In the genomic region with DNA sequence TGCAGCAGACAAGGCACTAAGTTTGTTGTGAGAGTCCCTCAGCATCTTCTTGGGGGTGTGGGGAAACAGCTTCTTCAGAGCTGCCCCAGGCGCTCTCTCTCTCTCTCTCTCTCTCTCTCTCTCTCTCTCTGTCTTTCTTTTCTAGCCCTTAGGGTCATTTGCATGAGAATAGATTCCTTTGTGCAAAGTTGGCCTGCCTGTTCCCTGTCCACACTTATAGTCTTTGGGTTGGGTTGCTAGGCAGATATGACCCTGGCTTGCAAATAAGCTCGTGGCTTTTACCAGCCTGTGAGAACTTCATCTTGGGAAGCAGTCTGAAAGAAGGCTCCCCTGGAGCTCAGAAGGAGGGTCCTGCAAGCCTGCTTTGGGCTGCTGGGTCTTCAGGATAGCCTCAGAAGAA, we compare ENCODE assay signal across 14 mouse cellular contexts. TPM values are rescaled to one million over a fixed set of nuclear protein-coding genes. Genes with fewer than 3 reads are reported as not detected.
DNase-seq lines count a peak whose midpoint lies in the region; ATAC-seq and TF ChIP-seq lines count a peak whose summit lies in the region.
"Had no signal": no experiment of that assay in that cellular context is flagged by ENCODE, and none has a peak within 500 bp of the region (broad histone marks: within the 10 kb centered on the region; RNA-seq: fewer than 3 reads in every experiment).

No protein-coding gene starts in this region.

- TF ChIP-seq POLR2A in MEL (IDR thresholded peaks at IDR 0.05; ENCODE audit: control insufficient read depth in 1 of 2, insufficient read depth in 1 of 2, low read depth in 1 of 2, low read length in 2 of 2, poor library complexity in 1 of 2), result no peak

- H3K9me3 ChIP-seq in MEL (replicated peaks; ENCODE audit: insufficient read depth, low read length), result no peaks in the 10 kb centered on the region
- no peaks in the 10 kb centered on the region for H3K9me3 ChIP-seq in hindbrain, embryonic 13.5 days
- no peaks in the 10 kb centered on the region for H3K9me3 ChIP-seq in midbrain, postnatal 0 days (ENCODE audit: low read length)
- H3K9me3 ChIP-seq in stomach, postnatal 0 days (ENCODE audit: control insufficient read depth, low read length), result no peaks in the 10 kb centered on the region
- H3K9me3 ChIP-seq: G1E had no signal

- no peak for TF ChIP-seq CTCF in MEL (IDR thresholded peaks at IDR 0.05 in 2 of 3, conservative IDR thresholded peaks at IDR 0.05 in 1 of 3; ENCODE audit: control insufficient read depth in 1 of 3, insufficient read depth in 1 of 3, low read depth in 2 of 3, low read length in 3 of 3, poor library complexity in 1 of 3, severe bottlenecking in 1 of 3)
- no peak for TF ChIP-seq CTCF in midbrain, postnatal 0 days (IDR thresholded peaks at IDR 0.05)
- no peak for TF ChIP-seq CTCF in stomach, postnatal 0 days (IDR thresholded peaks at IDR 0.05; ENCODE audit: low read depth)

- ATAC-seq in hindbrain, embryonic 13.5 days (ENCODE audit: low FRiP score), result no peak
- ATAC-seq in midbrain, postnatal 0 days (ENCODE audit: low FRiP score), result no peak
- ATAC-seq in stomach, postnatal 0 days (ENCODE audit: low FRiP score, low TSS enrichment), result no peak

- no peaks in the 10 kb centered on the region for H3K27me3 ChIP-seq in MEL (ENCODE audit: control insufficient read depth in 1 of 2, insufficient read depth in 2 of 2, low read length in 2 of 2)
- peaks cover 7% of the 10 kb centered on the region; the same call in 1 of the 2 replicates for H3K27me3 ChIP-seq in hindbrain, embryonic 13.5 days
- no peaks in the 10 kb centered on the region; the same call in 1 of the 2 replicates for H3K27me3 ChIP-seq in midbrain, postnatal 0 days (ENCODE audit: insufficient read depth, low read length)
- H3K27me3 ChIP-seq in stomach, postnatal 0 days (ENCODE audit: control insufficient read depth, insufficient read depth, low read length), result no peaks in the 10 kb centered on the region

- TF ChIP-seq EP300 in MEL (IDR thresholded peaks at IDR 0.05; ENCODE audit: low read depth in 1 of 2, low read length in 2 of 2), result no peak
- no peak for TF ChIP-seq EP300 in stomach, postnatal 0 days (optimal IDR thresholded peaks at IDR 0.05)

- peak overlapping the region in 1 of 2 experiments; percentile 34; a peak in 2 of 4 replicates for H3K4me3 ChIP-seq in MEL (ENCODE audit: control insufficient read depth in 1 of 2, insufficient read depth in 1 of 2, low read depth in 2 of 2, low read length in 2 of 2)
- no peak overlapping the region for H3K4me3 ChIP-seq in hindbrain, embryonic 13.5 days
- H3K4me3 ChIP-seq in midbrain, postnatal 0 days (ENCODE audit: low read depth, low read length), result no peak overlapping the region
- H3K4me3 ChIP-seq in stomach, postnatal 0 days (ENCODE audit: low read depth, low read length), result no peak overlapping the region
- H3K4me3 ChIP-seq: erythroblast, embryonic 14.5 days; myocyte had no signal

- H3K27ac ChIP-seq in MEL (ENCODE audit: control insufficient read depth, low read depth, low read length), result peak overlapping the region; percentile 57
- peak overlapping the region; percentile 76 for H3K27ac ChIP-seq in hindbrain, embryonic 13.5 days
- no peak overlapping the region; the same call in 1 of the 2 replicates for H3K27ac ChIP-seq in midbrain, postnatal 0 days (ENCODE audit: low read depth, low read length)
- H3K27ac ChIP-seq in stomach, postnatal 0 days (replicated peaks), result no peak overlapping the region

- peak overlapping the region; percentile 51 for H3K9ac ChIP-seq in MEL (ENCODE audit: control insufficient read depth, low read depth, low read length, poor library complexity, severe bottlenecking)
- no peak overlapping the region for H3K9ac ChIP-seq in hindbrain, embryonic 13.5 days
- no peak overlapping the region for H3K9ac ChIP-seq in midbrain, postnatal 0 days (replicated peaks; ENCODE audit: low read length, poor library complexity, severe bottlenecking)
- H3K9ac ChIP-seq in stomach, postnatal 0 days (ENCODE audit: low read length), result no peak overlapping the region

- DNase-seq in MEL (ENCODE audit: low read depth, low spot score), result no peak
- peak; percentile 60 for DNase-seq in embryo, embryonic 11 days
- DNase-seq in midbrain, postnatal 0 days (ENCODE audit: low spot score), result peak; percentile 55
- no peak for DNase-seq in stomach, postnatal 0 days (ENCODE audit: low spot score)
- DNase-seq in testis, postnatal 10 days (ENCODE audit: low spot score), result no peak
- no peak for DNase-seq in cerebellum, postnatal 25 days
- DNase-seq: adrenal gland, postnatal 10 days; gastrocnemius, postnatal 36 days; kidney, postnatal 4 days; right cerebral cortex, postnatal 4 days had no signal

- H3K36me3 ChIP-seq in MEL (ENCODE audit: control insufficient read depth in 1 of 2, insufficient read depth in 2 of 2, low read length in 2 of 2), result peaks cover 0 to 38% of the 10 kb centered on the region in 2 experiments; a peak in 2 of 4 replicates
- H3K36me3 ChIP-seq in hindbrain, embryonic 13.5 days, result no peaks in the 10 kb centered on the region
- no peaks in the 10 kb centered on the region for H3K36me3 ChIP-seq in midbrain, postnatal 0 days (ENCODE audit: insufficient read depth, low read length)
- no peaks in the 10 kb centered on the region for H3K36me3 ChIP-seq in stomach, postnatal 0 days (ENCODE audit: control insufficient read depth, insufficient read depth, low read length)

- no peak overlapping the region for H3K4me2 ChIP-seq in hindbrain, embryonic 13.5 days
- no peak overlapping the region for H3K4me2 ChIP-seq in midbrain, postnatal 0 days (ENCODE audit: low read depth, low read length, poor library complexity, severe bottlenecking)
- no peak overlapping the region for H3K4me2 ChIP-seq in stomach, postnatal 0 days (replicated peaks; ENCODE audit: low read depth)

- no peak for TF ChIP-seq RAD21 in MEL (IDR thresholded peaks at IDR 0.05; ENCODE audit: low read depth, low read length)

- 20% methylated on average over 2 of the region's 2 CpGs for WGBS in hindbrain, embryonic 13.5 days
- WGBS in midbrain, postnatal 0 days, result 29% methylated on average over 2 of the region's 2 CpGs
- 58% methylated on average over 2 of the region's 2 CpGs for WGBS in stomach, postnatal 0 days

- H3K79me2 ChIP-seq in MEL (ENCODE audit: control insufficient read depth, insufficient read depth, low read length, poor library complexity), result peaks cover 24% of the 10 kb centered on the region

- peaks cover 37 to 40% of the 10 kb centered on the region in 2 experiments for H3K4me1 ChIP-seq in MEL (ENCODE audit: control insufficient read depth in 1 of 2, insufficient read depth in 2 of 2, low read length in 2 of 2)
- peaks cover 45% of the 10 kb centered on the region for H3K4me1 ChIP-seq in hindbrain, embryonic 13.5 days (replicated peaks)
- no peaks in the 10 kb centered on the region for H3K4me1 ChIP-seq in midbrain, postnatal 0 days (ENCODE audit: insufficient read depth, low read length)
- no peaks in the 10 kb centered on the region for H3K4me1 ChIP-seq in stomach, postnatal 0 days (replicated peaks; ENCODE audit: control insufficient read depth, insufficient read depth)

TF ChIP-seq in MEL, 35 proteins besides CTCF, POLR2A, EP300 and RAD21 (continues in another document):
- TF ChIP-seq RCOR1 (IDR thresholded peaks at IDR 0.05; ENCODE audit: low read depth, low read length), result no peak
- no peak for TF ChIP-seq USF2 (IDR thresholded peaks at IDR 0.05; ENCODE audit: borderline replicate concordance in 1 of 2, insufficient read depth in 1 of 2, low read depth in 1 of 2, low read length in 2 of 2)
- no peak for TF ChIP-seq POLR2AphosphoS5 (IDR thresholded peaks at IDR 0.05; ENCODE audit: borderline replicate concordance, low read depth, low read length)
- TF ChIP-seq ZMIZ1 (IDR thresholded peaks at IDR 0.05; ENCODE audit: low read depth, low read length), result no peak
- TF ChIP-seq CHD2 (IDR thresholded peaks at IDR 0.05; ENCODE audit: low read length), result no peak
- no peak for TF ChIP-seq HCFC1 (IDR thresholded peaks at IDR 0.05; ENCODE audit: low read depth, low read length)
- TF ChIP-seq GATA1 (IDR thresholded peaks at IDR 0.05; ENCODE audit: low read depth, low read length), result no peak
- no peak for TF ChIP-seq MEF2A (IDR thresholded peaks at IDR 0.05; ENCODE audit: extremely low read depth, insufficient replicate concordance, low read depth, low read length, poor library complexity, severe bottlenecking)
- TF ChIP-seq SIN3A (IDR thresholded peaks at IDR 0.05; ENCODE audit: low read length), result no peak
- no peak for TF ChIP-seq MAZ (IDR thresholded peaks at IDR 0.05; ENCODE audit: low read depth, low read length)
- TF ChIP-seq E2F4 (IDR thresholded peaks at IDR 0.05; ENCODE audit: borderline replicate concordance, low read depth, low read length), result no peak
- TF ChIP-seq NELFE (IDR thresholded peaks at IDR 0.05; ENCODE audit: low read depth, low read length), result no peak

RNA-seq across cellular contexts. Expression of a gene that starts 2.8 kb away (rescaled TPM):
- 29.6 and 34.0 TPM in 2 replicates for total RNA-seq in MEL (2012; rRNA removed)
- 10 to 100 TPM in 1 of 2 experiments, not detected in 1; 41.6 TPM for polyA plus RNA-seq in MEL (2012; ENCODE audit: insufficient read depth in 1 of 2, insufficient read length in 2 of 2, low read depth in 1 of 2, low replicate concordance in 2 of 2, missing spikeins in 1 of 2)
- 4.1 and 6.3 TPM in 2 replicates for polyA plus RNA-seq in hindbrain, embryonic 13.5 days (2015; fragmentation: Nextera tagmentation; extraction: Ambion mirVana)
- 11.5 and 22.1 TPM in 2 replicates for total RNA-seq in midbrain, postnatal 0 days (2014; rRNA removed)
- 4.8 and 6.3 TPM in 2 replicates for polyA plus RNA-seq in midbrain, postnatal 0 days (2015; fragmentation: Nextera tagmentation; extraction: Ambion mirVana)
- 10.4 and 11.9 TPM in 2 replicates for polyA plus RNA-seq in stomach, postnatal 0 days (2015; fragmentation: Nextera tagmentation; extraction: Ambion mirVana)

RNA-seq across cellular contexts. Expression of a gene that starts 3.1 kb away (rescaled TPM):
- total RNA-seq in MEL (2012; rRNA removed), result 3.7 and 3.9 TPM in 2 replicates
- 1 to 10 TPM in 1 of 2 experiments, not detected in 1; 5.2 TPM for polyA plus RNA-seq in MEL (2012; ENCODE audit: insufficient read depth in 1 of 2, insufficient read length in 2 of 2, low read depth in 1 of 2, low replicate concordance in 2 of 2, missing spikeins in 1 of 2)
- 5.0 and 8.9 TPM in 2 replicates for polyA plus RNA-seq in hindbrain, embryonic 13.5 days (2015; fragmentation: Nextera tagmentation; extraction: Ambion mirVana)
- total RNA-seq in midbrain, postnatal 0 days (2014; rRNA removed), result 6.6 and 6.9 TPM in 2 replicates
- 5.1 and 6.0 TPM in 2 replicates for polyA plus RNA-seq in midbrain, postnatal 0 days (2015; fragmentation: Nextera tagmentation; extraction: Ambion mirVana)
- 3.2 and 3.5 TPM in 2 replicates for polyA plus RNA-seq in stomach, postnatal 0 days (2015; fragmentation: Nextera tagmentation; extraction: Ambion mirVana)

RNA-seq across cellular contexts. Expression of a gene that starts 50.5 kb away (rescaled TPM):
- 40.2 and 41.6 TPM in 2 replicates for total RNA-seq in MEL (2012; rRNA removed)
- 1,000 to 10,000 TPM in 1 of 2 experiments, 10 to 100 TPM in 1; 47.1 to 1,743 TPM for polyA plus RNA-seq in MEL (2012; ENCODE audit: insufficient read depth in 1 of 2, insufficient read length in 2 of 2, low read depth in 1 of 2, low replicate concordance in 2 of 2, missing spikeins in 1 of 2)
- polyA plus RNA-seq in hindbrain, embryonic 13.5 days (2015; fragmentation: Nextera tagmentation; extraction: Ambion mirVana), result 54.8 and 57.0 TPM in 2 replicates
- total RNA-seq in midbrain, postnatal 0 days (2014; rRNA removed), result 156 and 182 TPM in 2 replicates
- 39.6 and 40.1 TPM in 2 replicates for polyA plus RNA-seq in midbrain, postnatal 0 days (2015; fragmentation: Nextera tagmentation; extraction: Ambion mirVana)
- 21.5 and 22.1 TPM in 2 replicates for polyA plus RNA-seq in stomach, postnatal 0 days (2015; fragmentation: Nextera tagmentation; extraction: Ambion mirVana)

Comparison
In these comparisons a context has a peak if more than half of its experiments do, and no peak if none do; other contexts are left out.
1. DNase-seq: peak in embryo, embryonic 11 days (single experiment) and midbrain, postnatal 0 days (single experiment); none in MEL (single experiment), stomach, postnatal 0 days (single experiment), testis, postnatal 10 days (single experiment) and cerebellum, postnatal 25 days (0 of 2).
2. H3K27ac ChIP-seq: peak in MEL (single experiment) and hindbrain, embryonic 13.5 days (single experiment); none in midbrain, postnatal 0 days (single experiment) and stomach, postnatal 0 days (single experiment).